ENCODE assay signal across 14 mouse cellular contexts in the genomic region with DNA sequence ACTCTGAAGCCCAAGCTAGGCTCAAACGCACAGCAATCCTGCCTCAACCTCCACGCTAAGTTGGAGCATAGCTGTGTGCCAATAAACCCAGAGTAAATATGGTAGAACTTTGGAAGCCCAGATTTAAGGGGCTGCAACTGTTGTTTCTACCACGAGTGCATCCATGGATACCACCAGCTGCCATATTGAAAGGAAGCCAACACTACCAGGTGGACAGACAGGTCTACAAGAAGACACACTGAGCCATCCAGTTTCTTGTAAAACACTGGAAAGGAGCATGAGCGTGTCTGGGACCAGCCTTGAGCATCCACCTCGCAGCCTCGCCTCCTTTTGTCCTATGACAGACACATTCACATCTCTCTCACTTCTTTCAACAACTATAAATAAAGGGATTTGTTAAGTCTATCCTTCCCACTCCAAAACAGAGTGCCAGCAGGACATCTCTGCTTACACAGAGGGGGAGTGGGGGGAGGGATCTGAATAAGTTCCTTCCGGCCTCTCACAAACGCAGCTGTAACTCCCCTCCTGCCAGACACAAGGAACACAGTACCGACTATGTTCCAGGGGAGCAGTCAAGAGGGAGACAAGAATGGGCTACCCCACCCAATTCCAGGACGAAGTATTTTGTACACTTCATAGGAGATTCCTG.
DNase-seq lines count a peak whose midpoint lies in the region; ATAC-seq and TF ChIP-seq lines count a peak whose summit lies in the region.
"Had no signal": no experiment of that assay in that cellular context is flagged by ENCODE, and none has a peak within 500 bp of the region (broad histone marks: within the 10 kb centered on the region; RNA-seq: fewer than 3 reads in every experiment).

No protein-coding gene starts in this region.

- no peak overlapping the region for H3K4me2 ChIP-seq in hindbrain, embryonic 16.5 days (ENCODE audit: low read length)
- H3K4me2 ChIP-seq in midbrain, embryonic 11.5 days: no peak overlapping the region
- H3K4me2 ChIP-seq in midbrain, embryonic 14.5 days (ENCODE audit: low read length): no peak overlapping the region
- no peak overlapping the region for H3K4me2 ChIP-seq in forebrain, postnatal 0 days (ENCODE audit: low read depth)
- H3K4me2 ChIP-seq: liver, embryonic 11.5 days; neural tube, embryonic 13.5 days had no signal

- no peak overlapping the region for H3K9ac ChIP-seq in hindbrain, embryonic 16.5 days (ENCODE audit: low read depth, low read length)
- H3K9ac ChIP-seq in midbrain, embryonic 11.5 days (ENCODE audit: low read length): no peak overlapping the region
- no peak overlapping the region for H3K9ac ChIP-seq in midbrain, embryonic 14.5 days (replicated peaks; ENCODE audit: low read length)
- no peak overlapping the region for H3K9ac ChIP-seq in forebrain, postnatal 0 days
- H3K9ac ChIP-seq: neural tube, embryonic 13.5 days had no signal

- H3K36me3 ChIP-seq in hindbrain, embryonic 16.5 days (ENCODE audit: control insufficient read depth, insufficient read depth, low read length): no peaks in the 10 kb centered on the region
- no peaks in the 10 kb centered on the region for H3K36me3 ChIP-seq in hindbrain, embryonic 10.5 days
- no peaks in the 10 kb centered on the region for H3K36me3 ChIP-seq in midbrain, embryonic 11.5 days (ENCODE audit: control insufficient read depth, insufficient read depth, low read length)
- H3K36me3 ChIP-seq in midbrain, embryonic 14.5 days (ENCODE audit: control insufficient read depth, insufficient read depth, low read length): no peaks in the 10 kb centered on the region
- H3K36me3 ChIP-seq in forebrain, postnatal 0 days (ENCODE audit: insufficient read depth): no peaks in the 10 kb centered on the region
- H3K36me3 ChIP-seq: neural tube, embryonic 13.5 days had no signal

- H3K4me3 ChIP-seq in hindbrain, embryonic 16.5 days (ENCODE audit: low read length): no peak overlapping the region
- H3K4me3 ChIP-seq in hindbrain, embryonic 10.5 days: no peak overlapping the region
- H3K4me3 ChIP-seq in midbrain, embryonic 11.5 days (ENCODE audit: low read depth, low read length): no peak overlapping the region
- no peak overlapping the region for H3K4me3 ChIP-seq in midbrain, embryonic 14.5 days (replicated peaks; ENCODE audit: low read depth, low read length)
- H3K4me3 ChIP-seq in forebrain, postnatal 0 days (ENCODE audit: low read depth, low read length): no peak overlapping the region
- H3K4me3 ChIP-seq: heart, adult 2 months; neural tube, embryonic 13.5 days had no signal

- no peak for TF ChIP-seq CTCF in forebrain, postnatal 0 days (IDR thresholded peaks at IDR 0.05; ENCODE audit: low read depth)

- H3K9me3 ChIP-seq in hindbrain, embryonic 16.5 days (ENCODE audit: control insufficient read depth, low read length): no peaks in the 10 kb centered on the region
- no peaks in the 10 kb centered on the region for H3K9me3 ChIP-seq in hindbrain, embryonic 10.5 days
- no peaks in the 10 kb centered on the region for H3K9me3 ChIP-seq in midbrain, embryonic 11.5 days (ENCODE audit: control insufficient read depth, low read length)
- no peaks in the 10 kb centered on the region for H3K9me3 ChIP-seq in midbrain, embryonic 14.5 days (ENCODE audit: control insufficient read depth, low read length)
- no peaks in the 10 kb centered on the region for H3K9me3 ChIP-seq in forebrain, postnatal 0 days (ENCODE audit: low read length)
- H3K9me3 ChIP-seq: neural tube, embryonic 13.5 days had no signal

- H3K4me1 ChIP-seq in hindbrain, embryonic 16.5 days (ENCODE audit: control insufficient read depth, insufficient read depth, low read depth, low read length): no peaks in the 10 kb centered on the region
- peaks cover 38% of the 10 kb centered on the region for H3K4me1 ChIP-seq in hindbrain, embryonic 10.5 days (replicated peaks)
- peaks cover 11% of the 10 kb centered on the region for H3K4me1 ChIP-seq in midbrain, embryonic 11.5 days (ENCODE audit: control insufficient read depth, insufficient read depth, low read length)
- peaks cover 5% of the 10 kb centered on the region; the same call in 1 of the 2 replicates for H3K4me1 ChIP-seq in midbrain, embryonic 14.5 days (ENCODE audit: control insufficient read depth, insufficient read depth, low read length)
- H3K4me1 ChIP-seq in forebrain, postnatal 0 days (ENCODE audit: insufficient read depth): no peaks in the 10 kb centered on the region

- no peak overlapping the region for H3K27ac ChIP-seq in hindbrain, embryonic 16.5 days (ENCODE audit: low read depth, low read length)
- H3K27ac ChIP-seq in hindbrain, embryonic 10.5 days: no peak overlapping the region
- no peak overlapping the region for H3K27ac ChIP-seq in midbrain, embryonic 11.5 days (ENCODE audit: low read depth, low read length)
- H3K27ac ChIP-seq in midbrain, embryonic 14.5 days (replicated peaks; ENCODE audit: low read depth, low read length): no peak overlapping the region
- H3K27ac ChIP-seq in forebrain, postnatal 0 days (ENCODE audit: low read depth, low read length): no peak overlapping the region
- H3K27ac ChIP-seq: heart, adult 2 months; kidney, postnatal 0 days; neural tube, embryonic 13.5 days had no signal

- ATAC-seq in hindbrain, embryonic 16.5 days: peak; percentile 26; the same call in 1 of the 2 replicates
- peak; percentile 54 for ATAC-seq in midbrain, embryonic 11.5 days (ENCODE audit: low FRiP score)
- ATAC-seq in midbrain, embryonic 14.5 days (ENCODE audit: low FRiP score, low TSS enrichment): no peak
- peak; percentile 65 for ATAC-seq in forebrain, postnatal 0 days

- 44% methylated on average over 10 of the region's 10 CpGs for WGBS in hindbrain, embryonic 16.5 days
- 44% methylated on average over 10 of the region's 10 CpGs for WGBS in hindbrain, embryonic 10.5 days
- WGBS in midbrain, embryonic 11.5 days: 39% methylated on average over 10 of the region's 10 CpGs
- WGBS in midbrain, embryonic 14.5 days: 36% methylated on average over 10 of the region's 10 CpGs
- WGBS in forebrain, postnatal 0 days: 33% methylated on average over 10 of the region's 10 CpGs

- DNase-seq in cerebellum, postnatal 10 days: peak; percentile 64 to 69
- DNase-seq in cerebellum, adult 11-12 months: no peak
- no peak for DNase-seq in hindbrain, embryonic 10.5 days (ENCODE audit: low spot score)
- DNase-seq in midbrain, embryonic 11.5 days (ENCODE audit: low spot score, missing footprints): no peak
- DNase-seq in midbrain, embryonic 14.5 days: no peak
- DNase-seq in forebrain, postnatal 0 days: peak; percentile 32
- DNase-seq in urinary bladder, postnatal 14 days (ENCODE audit: low spot score): no peak
- DNase-seq: cerebellum, adult 2 months; heart, adult 2 months; spleen, adult 18-20 months had no signal

- H3K27me3 ChIP-seq in hindbrain, embryonic 16.5 days (replicated peaks; ENCODE audit: control insufficient read depth, insufficient read depth, low read length): no peaks in the 10 kb centered on the region
- H3K27me3 ChIP-seq in hindbrain, embryonic 10.5 days (ENCODE audit: insufficient read depth, poor library complexity, severe bottlenecking): no peaks in the 10 kb centered on the region
- H3K27me3 ChIP-seq in midbrain, embryonic 11.5 days (ENCODE audit: control insufficient read depth, insufficient read depth, low read length): no peaks in the 10 kb centered on the region
- H3K27me3 ChIP-seq in midbrain, embryonic 14.5 days (ENCODE audit: control insufficient read depth, insufficient read depth, low read length): no peaks in the 10 kb centered on the region
- H3K27me3 ChIP-seq in forebrain, postnatal 0 days (ENCODE audit: insufficient read depth, low read length): no peaks in the 10 kb centered on the region
- H3K27me3 ChIP-seq: neural tube, embryonic 13.5 days had no signal

Comparison
In these comparisons a context has a peak if more than half of its experiments do, and no peak if none do; other contexts are left out.
1. DNase-seq: peak in cerebellum, postnatal 10 days (2 of 2) and forebrain, postnatal 0 days (single experiment); none in cerebellum, adult 11-12 months (single experiment), hindbrain, embryonic 10.5 days (single experiment), midbrain, embryonic 11.5 days (single experiment), midbrain, embryonic 14.5 days (single experiment) and urinary bladder, postnatal 14 days (single experiment).